Mouse (Mus musculus): ENCODE results near the gene Crhr1.

DNA sequence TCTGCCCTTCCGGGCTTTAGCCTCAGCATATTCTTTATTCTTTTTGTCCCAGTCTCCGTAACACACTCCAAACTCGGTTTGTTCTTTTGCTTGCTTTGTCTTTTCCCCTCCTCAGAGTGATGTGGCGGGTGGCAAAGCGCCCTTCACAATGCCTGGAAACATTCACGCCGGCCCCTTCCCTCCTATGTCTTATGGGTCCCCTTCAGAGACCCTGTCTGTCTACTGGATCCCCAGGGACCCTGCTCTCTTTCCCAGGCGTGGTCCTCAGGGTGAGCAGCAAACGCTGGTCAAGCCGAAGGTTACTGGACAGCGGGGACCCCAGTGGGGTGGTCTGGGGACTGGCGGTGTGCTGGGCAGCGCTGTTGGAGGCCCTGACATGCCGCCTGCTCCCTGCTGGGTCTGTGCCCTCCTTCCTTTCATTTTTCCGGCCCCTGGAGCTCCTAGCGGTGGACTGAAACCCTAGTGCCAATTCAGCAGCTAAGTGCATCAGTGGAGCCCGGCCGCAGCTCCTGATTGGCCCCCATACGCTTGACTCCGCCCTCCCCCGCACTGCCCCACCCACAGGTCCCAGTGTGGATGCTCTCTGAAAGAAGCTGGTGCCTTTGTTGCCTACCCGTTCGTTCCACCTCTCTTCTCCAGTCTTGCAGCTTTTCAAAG is 25.1 kb downstream of the Crhr1 start:
- TF ChIP-seq CTCF (IDR thresholded peaks at IDR 0.05; ENCODE audit: control insufficient read depth, insufficient read depth, low read length) (no peak), POLR2A (IDR thresholded peaks at IDR 0.05; ENCODE audit: borderline replicate concordance, control insufficient read depth, low read depth, low read length) (no peak)

Data from bone marrow, adult 2 months (tissue).